Mouse (Mus musculus): ENCODE data around the gene Serpinf1. TPM values are rescaled to one million over a fixed set of nuclear protein-coding genes. Genes with fewer than 3 reads are reported as not detected.

The Serpinf1 gene
- polyA plus RNA-seq, 1 experiment from 2014 or later, result 74.9 TPM

GRCm38 (mm10) chr11:75439363-75439762 lies 16.9 kb upstream of the Serpinf1 start, which contains the start of gene Serpinf2:
Gene Serpinf2, minus strand, starts transcription at chr11:75439591.
- H3K4me1 ChIP-seq (replicated peaks), result no peaks in the 10 kb centered on the region
- peaks cover 1% of the 10 kb centered on the region; the same call in 1 of the 2 replicates for H3K9me3 ChIP-seq
- no peak for ATAC-seq (ENCODE audit: low read depth)
- no peak within 1 kb of the TSS for H3K27ac ChIP-seq (replicated peaks)
- no peak within 1 kb of the TSS for H3K9ac ChIP-seq
- 92% methylated on average over 6 of the region's 6 CpGs for WGBS
- H3K27me3 ChIP-seq, result no peaks in the 10 kb centered on the region
- H3K4me3 ChIP-seq, result no peak within 1 kb of the TSS
- peaks cover 40% of the 10 kb centered on the region for H3K36me3 ChIP-seq
- no peak within 1 kb of the TSS for H3K4me2 ChIP-seq

DNA sequence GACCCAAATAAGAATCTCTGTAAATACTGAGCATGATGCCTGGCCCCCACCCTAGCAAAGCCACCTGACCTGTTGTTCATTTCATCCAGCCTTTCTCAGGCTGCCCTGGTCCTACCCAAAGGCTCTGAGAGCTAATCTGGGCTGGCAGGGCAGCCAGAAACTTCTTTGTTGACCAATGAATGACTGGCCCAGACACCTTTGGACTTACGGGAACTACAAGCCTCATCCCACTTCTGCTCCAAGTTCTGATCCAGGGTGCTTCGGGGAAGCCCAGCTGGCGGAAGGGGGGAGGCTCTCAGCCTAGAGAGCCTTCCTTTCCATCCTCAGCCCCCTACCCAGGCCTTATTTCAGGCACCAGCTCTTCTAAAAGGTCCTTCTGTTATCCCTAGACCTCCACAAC lies 16.3 kb upstream of the Serpinf1 start:
- H3K9me3 ChIP-seq, result peaks cover 4% of the 10 kb centered on the region; the same call in 1 of the 2 replicates
- WGBS, result 95% methylated on average over 3 of the region's 3 CpGs
- H3K27ac ChIP-seq (replicated peaks), result no peak overlapping the region
- peaks cover 36% of the 10 kb centered on the region for H3K36me3 ChIP-seq
- H3K4me2 ChIP-seq, result no peak overlapping the region
- no peak for ATAC-seq (ENCODE audit: low read depth)
- no peak overlapping the region for H3K4me3 ChIP-seq
- no peak overlapping the region for H3K9ac ChIP-seq
- no peaks in the 10 kb centered on the region for H3K27me3 ChIP-seq
- H3K4me1 ChIP-seq (replicated peaks), result no peaks in the 10 kb centered on the region

DNA sequence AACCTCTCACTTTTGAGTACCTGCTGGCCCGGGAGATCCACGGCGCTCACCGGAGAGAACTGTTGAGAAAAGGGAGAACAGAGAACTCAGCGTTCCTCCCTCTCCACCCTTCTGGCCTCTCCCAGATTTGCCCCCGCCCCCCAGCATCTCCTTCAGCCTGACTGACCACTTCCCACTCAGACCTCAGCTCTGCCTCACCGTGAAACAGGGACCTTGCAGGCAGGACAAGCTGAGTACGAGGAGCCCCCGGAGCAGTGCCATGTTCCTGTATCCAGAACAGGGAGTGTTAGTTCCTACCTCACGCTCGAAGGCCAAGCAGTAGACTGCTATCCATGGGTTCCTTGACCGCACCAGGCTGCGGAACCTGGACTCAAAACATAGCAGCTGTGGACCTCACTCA lies 15.7 kb upstream of the Serpinf1 start:
- H3K4me3 ChIP-seq, result no peak overlapping the region
- 86% methylated on average over 13 of the region's 13 CpGs for WGBS
- H3K36me3 ChIP-seq, result peaks cover 31% of the 10 kb centered on the region
- no peak for ATAC-seq (ENCODE audit: low read depth)
- no peak overlapping the region for H3K27ac ChIP-seq (replicated peaks)
- H3K9ac ChIP-seq, result no peak overlapping the region
- H3K4me2 ChIP-seq, result no peak overlapping the region
- H3K27me3 ChIP-seq, result no peaks in the 10 kb centered on the region
- no peaks in the 10 kb centered on the region for H3K4me1 ChIP-seq (replicated peaks)
- peaks cover 4% of the 10 kb centered on the region; the same call in 1 of the 2 replicates for H3K9me3 ChIP-seq

DNA sequence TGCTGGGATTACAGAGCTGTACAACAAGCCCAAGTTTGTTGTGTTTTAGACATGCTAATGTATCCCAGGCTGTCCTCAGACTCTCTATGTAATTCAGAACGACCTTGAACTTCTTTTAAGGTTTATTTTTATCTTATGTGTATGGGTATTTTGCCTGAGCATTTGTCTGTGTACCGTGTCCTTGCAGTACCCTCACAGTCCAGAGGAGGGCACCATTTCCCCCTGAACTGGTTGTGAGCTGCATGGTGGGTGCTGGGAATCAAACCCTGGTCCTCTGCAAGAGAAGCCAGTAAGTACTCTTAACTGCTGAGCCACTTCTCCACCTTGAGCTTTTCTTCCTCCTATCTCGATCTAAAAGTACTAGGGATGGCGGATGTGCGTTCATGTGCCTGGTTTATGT lies 11.6 kb upstream of the Serpinf1 start:
- Histone ChIP-seq H3K4me2 (no peak overlapping the region), H3K27ac (replicated peaks) (no peak overlapping the region)
- whole genome bisulfite sequencing, result 89% methylated on average over 5 of the region's 5 CpGs

GRCm38 (mm10) chr11:75431307-75431706 lies 8.8 kb upstream of the Serpinf1 start:
- Histone ChIP-seq H3K4me2 (no peak overlapping the region), H3K4me3 (no peak overlapping the region), H3K36me3 (no peaks in the 10 kb centered on the region), H3K27me3 (no peaks in the 10 kb centered on the region), H3K27ac (replicated peaks) (no peak overlapping the region), H3K9me3 (peaks cover 4% of the 10 kb centered on the region; the same call in 1 of the 2 replicates), H3K9ac (no peak overlapping the region), H3K4me1 (replicated peaks) (peaks cover 8% of the 10 kb centered on the region)
- WGBS, result 59% methylated on average over 11 of the region's 11 CpGs
- peak; percentile 77 for ATAC-seq (ENCODE audit: low read depth)

More for the DNA sequence above, 11.6 kb upstream of the Serpinf1 start:
- Histone ChIP-seq H3K9me3 (peaks cover 4% of the 10 kb centered on the region; the same call in 1 of the 2 replicates), H3K36me3 (no peaks in the 10 kb centered on the region), H3K4me1 (replicated peaks) (peaks cover 8% of the 10 kb centered on the region), H3K4me3 (no peak overlapping the region), H3K27me3 (no peaks in the 10 kb centered on the region), H3K9ac (no peak overlapping the region)
- ATAC-seq (ENCODE audit: low read depth), result no peak

- Histone ChIP-seq H3K9ac (no peak overlapping the region), H3K4me3 (no peak overlapping the region), H3K27me3 (no peaks in the 10 kb centered on the region), H3K27ac (replicated peaks) (no peak overlapping the region), H3K36me3 (no peaks in the 10 kb centered on the region), H3K4me1 (replicated peaks) (peaks cover 8% of the 10 kb centered on the region), H3K9me3 (peaks cover 1% of the 10 kb centered on the region; the same call in 1 of the 2 replicates), H3K4me2 (no peak overlapping the region)
- ATAC-seq (ENCODE audit: low read depth), result no peak
- 84% methylated on average over 9 of the region's 9 CpGs for WGBS
Measured at GRCm38 (mm10) chr11:75429019-75429705, 6.7 kb upstream of the Serpinf1 start.

DNA sequence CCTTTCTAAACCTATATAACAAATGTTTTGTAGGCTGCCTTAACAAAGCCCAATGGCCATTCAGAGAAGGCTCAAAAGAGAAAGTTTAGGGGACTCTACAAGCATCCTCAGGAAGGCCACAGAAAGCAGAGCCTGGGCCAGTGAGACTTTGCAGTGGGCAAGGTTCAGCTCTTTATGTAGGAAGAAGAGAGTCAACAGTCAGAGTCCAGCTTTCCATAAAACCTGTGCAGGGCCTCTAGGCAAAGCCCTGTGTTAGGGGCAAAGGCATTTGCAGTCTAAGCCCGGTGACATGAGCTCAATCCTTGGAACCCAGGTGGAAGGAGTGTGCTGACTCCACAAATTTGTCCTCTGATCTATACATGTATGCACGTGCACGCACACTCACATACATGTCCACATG lies 2.0 kb upstream of the Serpinf1 start:
- no peaks in the 10 kb centered on the region for H3K27me3 ChIP-seq
- 91% methylated on average over 3 of the region's 3 CpGs for WGBS
- no peak overlapping the region for H3K4me3 ChIP-seq
- H3K27ac ChIP-seq (replicated peaks), result no peak overlapping the region
- no peak for ATAC-seq (ENCODE audit: low read depth)
- no peaks in the 10 kb centered on the region for H3K36me3 ChIP-seq
- H3K4me2 ChIP-seq, result no peak overlapping the region
- H3K9me3 ChIP-seq, result no peaks in the 10 kb centered on the region
- no peaks in the 10 kb centered on the region for H3K4me1 ChIP-seq (replicated peaks)
- no peak overlapping the region for H3K9ac ChIP-seq

GRCm38 (mm10) chr11:75424033-75424432 lies 1.5 kb upstream of the Serpinf1 start:
- 92% methylated on average over 9 of the region's 9 CpGs for WGBS
- H3K27ac ChIP-seq (replicated peaks), result no peak overlapping the region
- H3K27me3 ChIP-seq, result no peaks in the 10 kb centered on the region
- no peak overlapping the region for H3K4me2 ChIP-seq
- no peak overlapping the region for H3K9ac ChIP-seq
- H3K36me3 ChIP-seq, result no peaks in the 10 kb centered on the region
- ATAC-seq (ENCODE audit: low read depth), result no peak
- H3K4me3 ChIP-seq, result no peak overlapping the region
- no peaks in the 10 kb centered on the region for H3K4me1 ChIP-seq (replicated peaks)
- no peaks in the 10 kb centered on the region for H3K9me3 ChIP-seq

DNA sequence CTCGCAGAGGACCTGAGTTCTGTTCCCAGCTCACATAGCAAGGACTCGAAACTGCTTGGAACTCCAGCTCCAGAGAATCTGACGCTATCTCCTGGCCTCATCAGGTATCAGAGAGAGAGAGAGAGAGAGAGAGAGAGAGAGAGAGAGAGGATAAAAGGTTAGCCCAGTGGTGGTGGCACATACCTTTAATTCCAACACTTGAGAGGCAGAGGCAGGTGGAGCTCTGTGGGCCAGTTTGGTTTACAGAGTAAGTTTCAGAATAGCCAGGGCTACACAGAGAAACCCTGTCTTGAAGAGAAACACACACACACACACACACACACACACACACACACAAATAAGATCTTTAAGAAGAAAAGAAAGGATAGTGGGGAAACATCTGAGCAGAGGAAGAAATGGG lies 590 bp upstream of the Serpinf1 start:
- ATAC-seq (ENCODE audit: low read depth), result no peak
- WGBS, result 92% methylated on average over 3 of the region's 3 CpGs
- Histone ChIP-seq H3K27me3 (no peaks in the 10 kb centered on the region), H3K9ac (no peak overlapping the region), H3K27ac (replicated peaks) (no peak overlapping the region), H3K4me1 (replicated peaks) (no peaks in the 10 kb centered on the region), H3K9me3 (no peaks in the 10 kb centered on the region), H3K4me2 (no peak overlapping the region), H3K36me3 (no peaks in the 10 kb centered on the region), H3K4me3 (no peak overlapping the region)

- Histone ChIP-seq H3K9ac (peak overlapping the region; percentile 42; the same call in 1 of the 2 replicates), H3K4me1 (replicated peaks) (no peaks in the 10 kb centered on the region), H3K9me3 (no peaks in the 10 kb centered on the region), H3K36me3 (no peaks in the 10 kb centered on the region), H3K4me3 (peak overlapping the region; percentile 27), H3K4me2 (peak overlapping the region; percentile 29), H3K27ac (replicated peaks) (no peak overlapping the region), H3K27me3 (no peaks in the 10 kb centered on the region)
- 42% methylated on average over 6 of the region's 6 CpGs for WGBS
- no peak for ATAC-seq (ENCODE audit: low read depth)
Measured at GRCm38 (mm10) chr11:75421375-75422012, 1.0 kb downstream of the Serpinf1 start.

GRCm38 (mm10) chr11:75420810-75421374 lies 1.6 kb downstream of the Serpinf1 start:
- Histone ChIP-seq H3K27me3 (no peaks in the 10 kb centered on the region), H3K9me3 (no peaks in the 10 kb centered on the region), H3K36me3 (no peaks in the 10 kb centered on the region), H3K4me1 (replicated peaks) (no peaks in the 10 kb centered on the region), H3K4me3 (no peak overlapping the region), H3K27ac (replicated peaks) (no peak overlapping the region), H3K9ac (no peak overlapping the region), H3K4me2 (no peak overlapping the region; the same call in 1 of the 2 replicates)
- ATAC-seq (ENCODE audit: low read depth), result no peak
- WGBS, result 68% methylated on average over 5 of the region's 5 CpGs

- H3K9me3 ChIP-seq, result no peaks in the 10 kb centered on the region
- no peak overlapping the region for H3K4me2 ChIP-seq
- 83% methylated on average over 7 of the region's 7 CpGs for WGBS
- H3K27me3 ChIP-seq, result no peaks in the 10 kb centered on the region
- no peaks in the 10 kb centered on the region for H3K36me3 ChIP-seq
- H3K27ac ChIP-seq (replicated peaks), result no peak overlapping the region
- no peak for ATAC-seq (ENCODE audit: low read depth)
- H3K4me1 ChIP-seq (replicated peaks), result peaks cover 6% of the 10 kb centered on the region
- H3K9ac ChIP-seq, result no peak overlapping the region
- no peak overlapping the region for H3K4me3 ChIP-seq
Measured at GRCm38 (mm10) chr11:75420037-75420436, 2.5 kb downstream of the Serpinf1 start.
